Mouse (Mus musculus): Measurements from ENCODE around the gene Grik4.

- TF ChIP-seq CTCF (conservative IDR thresholded peaks at IDR 0.05; ENCODE audit: low read length) (no peak), POU5F1 (IDR thresholded peaks at IDR 0.05; ENCODE audit: borderline replicate concordance, low read length) (no peak), NANOG (IDR thresholded peaks at IDR 0.05; ENCODE audit: borderline replicate concordance, low read length) (no peak)
These were observed 432.0 kb downstream of the Grik4 start for GRCm38 (mm10) chr9:42512312-42512711.

Measured in E14TG2a.4 (cell line).